Mouse (Mus musculus) myocyte (in vitro differentiated cells): ENCODE measurements around the gene Olfr458.
A peak's percentile ranks its signal among the peaks of the same experiment; 100 is the strongest.

Experiments used
- CEBPB ChIP-seq: IDR thresholded peaks from 2 replicates; pipeline ENCODE4 v1.6.1; 2011; ENCODE audit warnings: mild to moderate bottlenecking, moderate library complexity; ENCODE audit not compliant: poor library complexity, insufficient read depth, severe bottlenecking
- E2F4 ChIP-seq: IDR thresholded peaks from one replicate; pipeline ENCODE4 v1.6.1; 2011; ENCODE audit warnings: mild to moderate bottlenecking, control low read depth, moderate library complexity; ENCODE audit not compliant: insufficient read depth
- MAX ChIP-seq: IDR thresholded peaks from one replicate; pipeline ENCODE4 v1.6.1; 2011; ENCODE audit warnings: low read depth, mild to moderate bottlenecking, control low read depth
- POLR2A ChIP-seq: IDR thresholded peaks from one replicate; pipeline ENCODE4 v1.6.1; 2011; ENCODE audit warnings: low read depth, mild to moderate bottlenecking, control low read depth, moderate library complexity; ENCODE audit not compliant: insufficient read length
- POLR2AphosphoS2 ChIP-seq: IDR thresholded peaks from one replicate; pipeline ENCODE4 v1.6.1; 2011; ENCODE audit warnings: low read depth, control low read depth; ENCODE audit not compliant: insufficient read length
- TCF12 ChIP-seq: IDR thresholded peaks from one replicate; pipeline ENCODE4 v1.6.1; 2011; ENCODE audit warnings: mild to moderate bottlenecking, control low read depth; ENCODE audit not compliant: poor library complexity, insufficient read depth, severe bottlenecking
- TCF3 ChIP-seq: IDR thresholded peaks from one replicate; pipeline ENCODE4 v1.6.1; 2011; ENCODE audit warnings: low read depth, control low read depth; ENCODE audit not compliant: insufficient read length

DNA sequence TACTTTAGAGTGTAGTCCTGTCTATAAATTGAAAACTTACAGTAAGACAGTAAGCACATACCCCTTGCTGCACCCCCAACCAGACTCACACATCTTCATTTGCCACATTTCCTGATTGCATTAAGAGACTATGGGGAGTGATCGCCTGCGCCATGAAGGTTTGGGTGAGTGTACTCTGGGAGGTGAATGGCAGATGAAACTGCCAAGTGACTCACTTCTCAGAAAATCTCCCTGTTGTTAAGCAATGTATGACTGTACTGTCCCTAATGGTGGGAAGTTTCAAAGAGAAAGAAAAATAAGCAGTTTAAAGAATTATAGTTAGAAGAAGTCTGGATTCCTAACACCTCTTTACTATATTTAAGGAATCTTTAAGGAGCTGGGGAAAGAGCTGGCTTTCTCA lies 45.6 kb downstream of the Olfr458 start:
- TF ChIP-seq POLR2A (no peak), CEBPB (peak; percentile 78), POLR2AphosphoS2 (no peak), TCF3 (no peak), E2F4 (no peak), MAX (no peak), TCF12 (no peak)
